Mouse (Mus musculus): ENCODE measurements at regions not wholly inside any gene's neighbourhood (a gene's known extent, or its start where the extent isn't known, plus 50 kb on each side); places are given as distances from the start of the nearest gene placed in this dataset.

GRCm38 (mm10) chr16:45033268-45033667 is 59.9 kb upstream of the Ccdc80 start:
- Histone ChIP-seq H3K9ac (replicated peaks) (no peak overlapping the region), H3K27ac (ENCODE audit: low read depth) (no peak overlapping the region), H3K9me3 (ENCODE audit: low read length) (no peaks in the 10 kb centered on the region), H3K27me3 (ENCODE audit: insufficient read depth, low read length) (no peaks in the 10 kb centered on the region), H3K4me3 (ENCODE audit: low read depth, low read length) (no peak overlapping the region), H3K36me3 (replicated peaks; ENCODE audit: insufficient read depth, low read length) (no peaks in the 10 kb centered on the region), H3K4me1 (ENCODE audit: insufficient read depth) (no peaks in the 10 kb centered on the region; the same call in 1 of the 2 replicates), H3K4me2 (ENCODE audit: low read depth, low read length) (no peak overlapping the region)
- TF ChIP-seq CTCF (IDR thresholded peaks at IDR 0.05; ENCODE audit: low read depth) (no peak), EP300 (IDR thresholded peaks at IDR 0.05; ENCODE audit: low read depth) (no peak)
- DNase-seq (no peak), ATAC-seq (no peak)
- WGBS (ENCODE audit: insufficient replicate concordance), result 77% methylated on average over 4 of the region's 4 CpGs

GRCm38 (mm10) chr16:45034401-45034800 is 58.8 kb upstream of the Ccdc80 start:
- no peaks in the 10 kb centered on the region for H3K36me3 ChIP-seq (replicated peaks; ENCODE audit: insufficient read depth, low read length)
- TF ChIP-seq EP300 (IDR thresholded peaks at IDR 0.05; ENCODE audit: low read depth) (no peak), CTCF (IDR thresholded peaks at IDR 0.05; ENCODE audit: low read depth) (no peak)
- ATAC-seq (no peak), DNase-seq (no peak)
- H3K9ac ChIP-seq (replicated peaks), result no peak overlapping the region
- no peak overlapping the region for H3K4me3 ChIP-seq (ENCODE audit: low read depth, low read length)
- WGBS (ENCODE audit: insufficient replicate concordance), result 79% methylated on average over 1 of the region's 1 CpGs
- H3K27me3 ChIP-seq (ENCODE audit: insufficient read depth, low read length), result no peaks in the 10 kb centered on the region
- no peak overlapping the region for H3K4me2 ChIP-seq (ENCODE audit: low read depth, low read length)
- no peak overlapping the region for H3K27ac ChIP-seq (ENCODE audit: low read depth)
- H3K4me1 ChIP-seq (ENCODE audit: insufficient read depth), result no peaks in the 10 kb centered on the region; the same call in 1 of the 2 replicates
- no peaks in the 10 kb centered on the region for H3K9me3 ChIP-seq (ENCODE audit: low read length)

GRCm38 (mm10) chr16:45036806-45037520 is 56.2 kb upstream of the Ccdc80 start:
- Histone ChIP-seq H3K27me3 (ENCODE audit: insufficient read depth, low read length) (no peaks in the 10 kb centered on the region), H3K4me2 (ENCODE audit: low read depth, low read length) (no peak overlapping the region), H3K9ac (replicated peaks) (no peak overlapping the region), H3K4me3 (ENCODE audit: low read depth, low read length) (no peak overlapping the region), H3K27ac (ENCODE audit: low read depth) (no peak overlapping the region), H3K9me3 (ENCODE audit: low read length) (no peaks in the 10 kb centered on the region), H3K36me3 (replicated peaks; ENCODE audit: insufficient read depth, low read length) (no peaks in the 10 kb centered on the region), H3K4me1 (ENCODE audit: insufficient read depth) (no peaks in the 10 kb centered on the region)
- no peak for TF ChIP-seq CTCF (IDR thresholded peaks at IDR 0.05; ENCODE audit: low read depth)
- TF ChIP-seq EP300 (IDR thresholded peaks at IDR 0.05; ENCODE audit: low read depth), result no peak
- ATAC-seq (no peak), DNase-seq (no peak)
- WGBS (ENCODE audit: insufficient replicate concordance), result 78% methylated on average over 6 of the region's 6 CpGs

- H3K4me3 ChIP-seq (ENCODE audit: low read depth, low read length), result no peak overlapping the region
- H3K27ac ChIP-seq (ENCODE audit: low read depth), result no peak overlapping the region
- no peaks in the 10 kb centered on the region for H3K27me3 ChIP-seq (ENCODE audit: insufficient read depth, low read length)
- DNase-seq, result no peak
- H3K9ac ChIP-seq (replicated peaks), result no peak overlapping the region
- 78% methylated on average over 3 of the region's 3 CpGs for WGBS (ENCODE audit: insufficient replicate concordance)
- no peak for TF ChIP-seq CTCF (IDR thresholded peaks at IDR 0.05; ENCODE audit: low read depth)
- TF ChIP-seq EP300 (IDR thresholded peaks at IDR 0.05; ENCODE audit: low read depth), result no peak
- no peak for ATAC-seq
- H3K9me3 ChIP-seq (ENCODE audit: low read length), result no peaks in the 10 kb centered on the region
- H3K4me2 ChIP-seq (ENCODE audit: low read depth, low read length), result no peak overlapping the region
- no peaks in the 10 kb centered on the region for H3K4me1 ChIP-seq (ENCODE audit: insufficient read depth)
- H3K36me3 ChIP-seq (replicated peaks; ENCODE audit: insufficient read depth, low read length), result no peaks in the 10 kb centered on the region
These were observed 55.7 kb upstream of the Ccdc80 start for GRCm38 (mm10) chr16:45037521-45037888.

- Histone ChIP-seq H3K27ac (ENCODE audit: low read depth) (no peak overlapping the region), H3K4me2 (ENCODE audit: low read depth, low read length) (no peak overlapping the region), H3K4me3 (ENCODE audit: low read depth, low read length) (no peak overlapping the region), H3K4me1 (ENCODE audit: insufficient read depth) (no peaks in the 10 kb centered on the region), H3K27me3 (ENCODE audit: insufficient read depth, low read length) (no peaks in the 10 kb centered on the region), H3K36me3 (replicated peaks; ENCODE audit: insufficient read depth, low read length) (no peaks in the 10 kb centered on the region), H3K9me3 (ENCODE audit: low read length) (no peaks in the 10 kb centered on the region), H3K9ac (replicated peaks) (no peak overlapping the region)
- DNase-seq (no peak), ATAC-seq (0 out of 2 replicates have a peak, but pooled peaks have one; percentile 23)
- TF ChIP-seq EP300 (IDR thresholded peaks at IDR 0.05; ENCODE audit: low read depth) (no peak), CTCF (IDR thresholded peaks at IDR 0.05; ENCODE audit: low read depth) (no peak)
- WGBS (ENCODE audit: insufficient replicate concordance), result 59% methylated on average over 4 of the region's 4 CpGs
These were observed 54.8 kb upstream of the Ccdc80 start for GRCm38 (mm10) chr16:45038261-45039036.
